Mouse (Mus musculus): ENCODE measurements around the gene Ywhae.

Ywhae gene

DNA sequence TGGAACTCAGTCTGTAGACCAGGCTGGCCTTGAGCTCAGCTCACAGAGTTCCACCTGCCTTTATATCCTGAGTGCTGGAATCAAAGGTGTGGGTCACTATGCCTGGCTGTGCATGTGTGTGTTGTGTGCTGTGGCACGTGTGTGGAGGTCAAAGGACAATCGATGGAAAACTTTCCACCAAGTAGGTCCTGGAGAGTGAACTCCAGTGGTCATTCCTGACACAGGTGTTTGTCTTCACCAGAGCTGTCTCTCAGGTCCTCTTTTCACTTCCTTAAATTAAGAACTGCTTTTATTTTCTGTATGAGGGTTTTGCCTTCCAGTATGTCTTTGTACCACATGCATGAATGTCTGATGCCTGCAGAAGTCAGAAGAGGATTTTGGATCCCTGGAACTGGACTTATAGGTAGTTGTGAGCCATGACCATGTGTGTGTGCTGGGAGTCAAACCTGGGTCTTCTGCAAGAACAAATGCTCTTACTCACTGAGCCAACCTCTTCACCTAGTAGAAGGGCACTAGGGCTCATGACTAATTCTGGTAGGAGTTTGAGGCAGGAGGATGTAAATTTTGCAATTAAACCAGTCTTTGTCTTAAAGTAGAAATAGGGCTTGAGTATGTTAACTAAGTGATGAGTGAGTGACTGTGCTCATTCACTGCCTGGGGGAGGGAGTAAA is 5.3 kb downstream of the Ywhae start:
- DNase-seq (ENCODE audit: low read depth, low spot score): no peak

DNA sequence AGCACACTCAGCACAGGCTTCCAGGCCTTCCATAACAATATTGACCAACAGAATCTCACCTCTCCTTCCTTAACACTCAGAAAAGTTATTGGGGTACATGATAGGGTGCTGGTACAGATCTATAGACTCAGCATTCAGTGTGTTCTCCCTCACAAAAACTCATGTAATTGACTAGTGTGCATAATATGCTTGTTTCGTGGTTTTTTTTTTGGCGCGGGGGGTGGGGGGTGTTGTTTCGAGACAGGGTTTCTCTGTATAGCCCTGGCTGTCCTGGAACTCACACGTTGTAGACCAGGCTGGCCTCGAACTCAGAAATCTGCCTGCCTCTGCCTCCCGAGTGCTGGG is 5.8 kb downstream of the Ywhae start:
- no peak for DNase-seq (ENCODE audit: low read depth, low spot score)

DNA sequence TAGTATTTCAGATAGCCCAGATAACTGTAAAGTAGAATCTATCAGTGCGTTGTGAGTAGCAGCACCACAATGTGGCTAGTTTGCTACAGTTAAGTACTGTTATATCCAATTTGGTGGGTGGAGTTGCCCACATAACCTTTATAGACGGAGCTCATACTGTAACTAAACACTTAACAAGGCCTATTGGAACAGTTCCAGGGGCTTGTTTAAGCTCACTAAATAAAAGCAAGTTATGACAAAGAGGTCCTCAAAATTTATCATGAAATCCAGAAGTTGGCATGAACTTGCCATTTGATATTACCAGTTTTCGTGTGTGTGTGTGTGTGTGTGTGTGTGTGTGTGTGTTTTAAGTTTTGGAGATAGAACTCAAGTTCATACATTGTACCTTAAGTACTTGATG is 7.5 kb downstream of the Ywhae start:
- DNase-seq (ENCODE audit: low read depth, low spot score): no peak

DNA sequence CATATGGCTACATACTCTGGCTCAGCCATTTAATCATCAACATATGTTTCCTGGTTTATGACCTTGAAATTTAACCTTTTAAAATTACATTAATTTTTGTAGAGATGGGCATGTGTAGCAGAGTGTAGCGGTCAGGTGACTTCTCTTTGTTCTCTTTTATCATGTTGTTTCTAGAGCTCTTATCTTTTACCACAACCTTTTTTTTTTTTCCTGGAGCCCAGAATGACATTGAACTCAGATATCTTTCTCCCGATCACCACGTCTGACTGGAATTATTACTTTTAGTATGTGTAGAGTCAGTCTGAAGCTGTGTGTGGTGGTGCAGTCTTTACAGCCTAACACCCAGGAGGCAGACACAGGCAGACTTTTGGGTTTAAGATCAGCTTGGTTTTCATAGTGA is 8.9 kb downstream of the Ywhae start:
- no peak for DNase-seq (ENCODE audit: low read depth, low spot score)

DNA sequence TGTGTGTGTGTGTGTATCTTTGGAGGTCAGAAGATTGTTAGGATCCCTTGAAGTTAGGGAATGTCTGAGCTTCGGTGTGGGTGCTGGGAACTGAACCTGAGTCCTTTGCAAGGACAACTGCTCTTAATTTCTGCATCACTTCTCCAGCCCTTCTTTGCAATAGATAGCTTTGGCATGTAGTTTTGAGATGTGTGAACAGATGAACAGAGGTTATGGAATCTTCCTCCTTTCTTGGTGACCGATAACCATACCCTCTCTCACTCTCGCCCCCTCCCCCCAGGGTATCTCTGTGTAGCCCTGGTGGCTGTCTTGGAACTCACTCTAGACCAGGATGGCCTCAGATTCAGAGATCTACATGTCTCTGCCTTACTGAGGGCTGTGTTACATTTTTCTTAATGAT is 12.1 kb downstream of the Ywhae start:
- DNase-seq (ENCODE audit: low read depth, low spot score): no peak

DNA sequence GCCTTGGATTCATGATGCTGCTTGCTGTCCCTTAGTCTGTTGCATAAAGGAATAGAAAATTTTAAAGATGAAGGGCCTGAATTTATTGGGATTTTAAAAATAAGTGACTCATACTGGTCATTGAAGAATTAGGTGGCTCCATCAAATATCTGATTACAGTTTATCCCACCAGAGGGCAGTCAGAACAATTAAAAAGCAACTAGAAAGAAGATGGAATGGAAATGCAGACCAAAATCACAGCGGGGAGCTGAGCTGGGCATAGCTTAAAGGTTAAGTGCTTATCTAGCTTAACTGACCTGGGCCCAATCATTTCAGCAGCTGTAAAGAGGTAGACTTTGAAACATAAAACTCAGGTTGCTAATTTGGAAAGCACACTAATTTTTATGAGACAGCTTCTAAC is 17.9 kb downstream of the Ywhae start:
- no peak for DNase-seq (ENCODE audit: low read depth, low spot score)

DNA sequence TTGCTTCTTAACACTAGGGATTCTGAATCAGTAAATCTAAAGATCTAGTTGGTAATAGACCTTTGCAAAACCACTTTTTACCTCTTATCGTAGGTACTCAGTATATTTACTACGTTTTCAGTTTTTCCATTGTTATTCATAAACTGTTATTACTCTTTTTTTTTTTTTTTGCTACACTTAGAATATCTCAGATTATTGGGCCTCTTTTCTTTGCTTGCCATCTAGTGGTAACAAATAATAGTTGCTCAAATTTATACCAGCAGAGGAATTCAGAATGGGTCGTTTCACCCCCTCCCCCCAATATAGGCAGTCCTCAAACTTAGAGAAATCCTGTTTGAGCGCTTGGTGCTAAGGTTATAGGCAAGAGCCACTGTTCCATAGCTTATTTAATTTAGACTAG is 18.4 kb downstream of the Ywhae start:
- DNase-seq (ENCODE audit: low read depth, low spot score): no peak

DNA sequence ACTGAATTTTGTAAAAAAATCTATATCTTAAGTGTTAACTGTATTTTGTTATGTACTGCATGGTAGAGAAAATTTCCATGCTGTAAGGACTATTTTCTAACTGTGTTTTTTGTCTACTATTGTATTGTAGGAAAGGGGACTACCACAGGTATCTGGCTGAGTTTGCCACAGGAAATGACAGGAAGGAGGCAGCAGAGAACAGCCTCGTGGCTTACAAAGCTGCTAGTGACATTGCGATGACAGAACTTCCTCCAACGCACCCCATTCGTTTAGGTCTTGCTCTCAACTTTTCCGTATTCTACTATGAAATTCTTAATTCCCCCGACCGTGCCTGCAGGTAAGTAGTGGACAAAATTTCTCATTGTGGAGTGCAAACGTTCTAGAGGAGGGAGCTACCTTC is 24.0 kb downstream of the Ywhae start:
- DNase-seq (ENCODE audit: low read depth, low spot score): no peak

DNA sequence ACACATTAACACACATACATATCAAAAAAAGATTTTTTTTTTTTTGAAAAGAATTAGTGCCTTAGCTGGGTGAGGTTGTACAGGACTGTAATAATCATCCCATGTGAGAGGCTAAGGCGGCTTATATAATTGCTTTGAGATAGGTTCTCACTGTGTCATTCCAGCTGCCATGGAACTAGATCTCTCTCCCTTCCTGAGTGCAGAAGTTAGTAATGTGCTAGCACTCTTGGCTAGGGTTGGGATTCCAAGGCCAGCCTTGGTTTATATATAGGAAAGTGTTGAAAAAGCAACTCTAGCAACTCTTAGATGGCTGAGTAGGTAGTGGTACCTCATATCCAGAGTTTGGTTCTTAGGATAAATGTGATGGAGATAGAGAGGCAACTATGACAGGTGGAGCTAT is 25.9 kb downstream of the Ywhae start:
- no peak for DNase-seq (ENCODE audit: low read depth, low spot score)

DNA sequence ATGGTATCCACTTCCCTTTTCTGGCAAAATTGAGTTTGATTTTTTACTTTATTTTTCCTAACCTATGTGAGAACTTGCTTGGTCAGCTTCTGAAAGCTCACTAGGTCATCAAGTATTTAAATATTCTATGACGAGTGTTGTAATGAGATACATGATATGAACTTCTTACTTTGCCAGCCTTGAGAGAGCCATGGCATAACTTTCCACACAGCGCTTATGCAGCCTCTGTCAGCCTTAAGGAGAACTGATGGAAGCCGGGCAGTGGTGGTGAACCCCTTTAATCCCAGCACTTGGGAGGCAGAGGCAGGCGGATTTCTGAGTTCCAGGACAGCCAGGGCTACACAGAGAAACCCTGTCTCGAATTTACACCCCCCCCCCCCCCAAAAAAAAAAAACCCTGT is 28.1 kb downstream of the Ywhae start:
- no peak for DNase-seq (ENCODE audit: low read depth, low spot score)

DNA sequence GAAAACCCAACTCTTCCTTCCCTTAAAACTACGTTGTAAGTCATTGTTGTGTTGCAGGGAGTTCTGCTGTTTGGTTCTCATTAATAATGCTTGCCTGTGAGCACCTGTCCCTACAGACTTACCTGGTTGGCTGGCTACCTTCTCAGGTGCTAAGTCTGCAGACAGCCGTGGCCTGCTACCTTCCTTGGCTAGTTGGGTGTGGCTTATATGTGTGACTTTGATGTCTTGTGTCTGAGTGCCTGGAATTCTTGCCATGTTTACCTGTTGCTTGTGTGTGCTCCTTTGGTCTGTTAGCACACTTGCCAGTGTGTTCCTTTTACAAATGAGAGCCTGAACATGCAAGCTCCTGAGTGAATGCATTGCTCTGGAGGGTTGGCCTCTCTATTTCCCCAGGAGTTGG is 30.0 kb downstream of the Ywhae start:
- no peak for DNase-seq (ENCODE audit: low read depth, low spot score)

DNA sequence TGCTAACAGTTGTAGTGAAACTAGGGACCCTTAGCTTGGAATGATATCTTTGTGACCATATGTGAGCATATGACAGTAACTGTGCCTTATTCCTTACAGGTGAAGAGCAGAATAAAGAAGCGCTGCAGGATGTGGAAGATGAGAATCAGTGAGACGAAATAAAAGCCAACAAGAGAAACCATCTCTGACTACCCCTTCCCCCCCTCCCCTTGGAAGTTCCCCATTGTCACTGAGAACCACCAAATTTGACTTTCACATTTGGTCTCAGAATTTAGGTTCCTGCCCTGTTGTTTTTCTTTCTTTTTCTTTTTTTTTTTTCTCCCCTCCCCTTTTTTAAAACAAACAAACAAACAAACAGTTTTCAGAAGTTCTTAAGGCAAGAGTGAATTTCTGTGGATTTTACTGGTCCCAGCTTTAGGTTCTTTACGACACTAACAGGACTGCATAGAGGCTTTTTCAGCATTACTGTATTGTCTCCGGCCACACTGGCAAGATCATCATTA is 31.9 kb downstream of the Ywhae start:
- DNase-seq (ENCODE audit: low read depth, low spot score): no peak

DNA sequence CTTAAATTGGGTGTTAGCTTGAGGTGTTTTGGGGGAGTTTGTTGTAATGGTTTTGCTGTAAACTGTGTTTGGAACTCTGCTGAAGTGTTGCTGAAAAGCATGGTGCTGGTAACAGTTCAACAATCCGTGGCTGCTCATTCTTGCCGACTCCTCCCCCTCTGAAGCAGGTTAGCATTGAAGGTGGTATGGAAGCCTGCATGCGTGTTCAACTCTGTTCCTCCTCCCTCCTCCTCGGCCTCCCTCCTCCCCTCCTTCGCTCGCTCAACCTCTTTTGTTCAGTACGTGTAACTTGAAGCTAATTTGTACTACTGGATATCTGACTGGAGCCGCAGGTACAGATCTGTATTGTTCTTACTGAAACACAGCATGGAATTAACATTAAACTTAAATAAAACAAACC is 32.5 kb downstream of the Ywhae start:
- no peak for DNase-seq (ENCODE audit: low read depth, low spot score)

DNA sequence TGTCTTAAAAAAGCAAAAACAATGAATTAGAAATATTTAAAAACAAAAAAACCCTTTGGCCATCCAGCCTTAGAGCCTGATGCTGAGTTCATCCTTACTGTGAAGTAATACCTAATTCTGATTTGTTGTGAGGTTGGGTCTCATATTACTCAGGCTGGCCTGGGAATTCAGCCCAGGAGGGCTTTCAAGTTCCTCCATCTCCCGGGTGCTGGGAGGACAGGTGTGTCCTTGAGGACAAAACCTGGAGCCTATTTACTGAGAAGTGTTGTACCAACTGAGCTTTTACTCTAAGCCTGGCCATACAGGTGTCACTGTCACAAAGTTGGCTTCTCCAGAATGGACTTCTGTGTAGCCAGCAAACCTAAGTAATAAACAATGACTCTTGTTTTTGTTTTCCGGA is 34.3 kb downstream of the Ywhae start:
- no peak for DNase-seq (ENCODE audit: low read depth, low spot score)

DNA sequence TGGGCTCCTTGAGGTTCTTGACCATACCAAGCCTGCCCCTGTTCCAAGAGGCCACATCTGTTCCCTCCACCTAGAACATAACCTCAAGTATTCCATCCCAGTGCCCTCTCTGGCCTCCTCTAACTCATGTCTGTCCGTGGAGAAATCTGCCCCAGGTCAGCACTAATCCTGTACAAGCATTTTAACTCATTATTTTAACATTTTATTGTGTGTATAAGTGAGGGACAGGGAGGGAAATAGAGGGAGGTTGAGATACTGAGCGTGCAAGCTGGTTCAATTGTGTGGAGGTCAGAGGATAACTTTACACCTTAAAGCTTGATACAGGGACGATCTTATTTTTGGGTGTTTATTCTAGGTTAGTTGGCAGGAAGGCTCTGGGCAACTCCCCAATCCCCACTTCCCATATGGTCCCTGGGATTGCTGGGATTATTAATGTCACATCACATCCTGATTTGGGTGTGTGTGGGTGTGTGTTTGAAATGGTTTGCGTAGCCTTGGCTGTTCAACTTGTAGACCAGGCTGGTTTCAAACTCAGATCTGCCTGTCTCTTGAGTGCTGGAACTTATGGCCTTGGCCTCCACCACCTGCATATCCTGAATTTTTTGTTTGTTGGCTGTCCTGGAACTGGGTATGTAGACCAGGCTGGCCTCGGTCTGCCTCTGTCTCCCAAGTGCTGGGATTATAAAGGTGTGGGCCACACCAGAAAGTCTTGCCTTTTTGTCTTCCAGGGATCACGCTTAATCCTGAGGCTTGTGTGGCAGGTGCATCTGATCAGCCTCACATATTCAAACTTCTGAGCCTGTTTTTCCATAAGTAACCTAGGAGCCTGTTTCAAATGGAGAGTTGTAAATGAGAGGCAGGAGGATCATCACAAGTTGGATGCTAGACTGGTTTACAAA is 35.7 kb downstream of the Ywhae start:
- DNase-seq (ENCODE audit: low read depth, low spot score): no peak

DNA sequence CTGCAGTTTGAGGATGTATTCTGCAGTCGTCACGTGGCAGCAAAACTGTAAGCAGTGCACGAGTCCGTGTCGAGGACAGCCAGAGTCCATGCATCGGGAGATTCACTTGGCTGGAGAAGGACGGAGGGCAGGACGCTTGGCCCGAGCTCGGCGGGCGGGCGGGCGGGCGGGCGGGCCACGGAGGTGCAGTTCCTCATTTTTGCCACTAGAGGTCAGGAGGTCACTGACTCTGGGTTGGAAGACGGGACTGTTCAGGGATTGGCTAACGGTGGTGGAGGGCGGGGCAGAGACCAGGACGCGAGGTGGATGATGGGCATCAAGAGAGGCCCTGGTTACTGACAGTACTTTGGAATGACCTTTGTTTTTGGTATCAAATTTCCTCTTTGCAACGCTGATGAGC is 36.5 kb downstream of the Ywhae start:
- peak; percentile 67 for DNase-seq (ENCODE audit: low read depth, low spot score)

DNA sequence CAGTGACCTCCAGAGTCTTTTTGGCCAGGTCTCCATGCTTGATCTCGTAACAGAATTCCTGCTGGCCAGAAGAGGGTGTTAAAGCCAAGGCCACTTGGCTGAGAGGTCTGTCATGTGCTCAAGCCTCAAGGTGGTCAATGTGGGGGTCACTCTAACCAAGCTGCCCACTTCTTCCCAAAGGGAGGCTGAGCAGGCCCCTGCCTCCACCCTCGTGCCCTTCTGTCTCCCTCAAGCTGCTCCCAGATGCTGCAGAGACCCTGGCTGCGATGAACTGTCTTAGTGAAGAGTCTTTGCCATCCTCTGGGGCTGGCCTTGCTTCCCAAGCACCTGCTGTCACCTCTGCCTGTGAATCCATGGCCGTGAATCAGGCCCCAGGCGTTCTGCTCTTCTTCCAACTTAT is 39.9 kb downstream of the Ywhae start:
- no peak for DNase-seq (ENCODE audit: low read depth, low spot score)

DNA sequence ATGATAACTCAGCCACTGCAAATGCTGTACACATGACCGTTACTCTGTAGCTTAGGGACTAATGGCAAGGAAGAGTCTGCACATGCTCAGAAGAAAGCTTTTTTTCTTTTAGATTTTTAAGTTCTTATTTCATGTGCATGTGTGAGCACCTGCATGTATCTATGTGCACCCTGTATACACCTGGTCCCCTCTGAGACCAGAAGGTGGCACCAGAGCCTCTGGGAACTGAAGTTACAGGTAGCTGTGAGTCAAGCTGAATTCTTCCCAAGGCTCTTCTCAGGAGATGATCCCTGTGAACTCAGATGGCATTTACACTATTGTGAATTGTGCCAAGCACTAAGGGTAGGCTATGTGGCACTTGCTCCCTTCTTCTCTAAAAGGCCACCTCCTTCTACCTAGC is 43.2 kb downstream of the Ywhae start:
- no peak for DNase-seq (ENCODE audit: low read depth, low spot score)

DNA sequence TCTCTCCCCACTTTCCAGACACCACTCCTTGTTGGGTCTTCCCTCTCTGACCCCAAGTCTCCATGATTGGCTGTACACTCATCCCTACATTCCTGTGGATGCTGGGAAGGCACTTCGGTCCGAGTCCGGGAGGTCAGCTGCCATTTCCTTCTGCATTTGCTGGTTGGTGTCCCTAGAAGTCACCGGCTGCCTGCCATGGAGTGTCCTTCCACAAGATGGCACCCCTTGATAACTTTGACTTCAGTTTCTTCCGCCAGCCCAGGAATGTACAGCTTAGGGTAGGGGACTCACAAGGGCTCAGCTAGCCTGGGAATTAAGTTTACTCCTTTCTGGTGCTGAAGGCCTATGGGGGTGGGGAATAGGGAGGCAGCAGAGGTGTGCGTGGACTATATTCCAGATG is 49.2 kb downstream of the Ywhae start:
- DNase-seq (ENCODE audit: low read depth, low spot score): peak; percentile 60

DNA sequence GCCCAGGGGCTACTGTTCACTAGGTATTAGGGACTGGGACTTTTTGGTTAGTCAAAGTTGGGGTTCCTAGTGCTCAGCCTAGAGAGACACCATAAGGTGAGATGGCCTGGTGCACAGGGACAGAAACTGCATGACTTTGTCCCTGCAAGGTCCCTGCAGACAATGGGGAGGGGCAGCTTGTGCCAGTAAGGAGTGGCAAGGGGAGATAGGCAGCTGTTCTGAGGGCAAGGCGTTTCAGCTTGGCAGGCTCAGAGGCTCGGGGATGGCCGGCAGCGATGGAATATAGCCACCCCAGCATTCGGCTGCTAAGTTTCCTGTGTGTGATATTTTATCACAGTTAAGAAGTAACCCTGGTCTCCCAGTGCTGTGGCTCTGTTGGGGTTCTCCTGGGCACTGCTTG is 51.1 kb downstream of the Ywhae start:
- DNase-seq (ENCODE audit: low read depth, low spot score): no peak

DNA sequence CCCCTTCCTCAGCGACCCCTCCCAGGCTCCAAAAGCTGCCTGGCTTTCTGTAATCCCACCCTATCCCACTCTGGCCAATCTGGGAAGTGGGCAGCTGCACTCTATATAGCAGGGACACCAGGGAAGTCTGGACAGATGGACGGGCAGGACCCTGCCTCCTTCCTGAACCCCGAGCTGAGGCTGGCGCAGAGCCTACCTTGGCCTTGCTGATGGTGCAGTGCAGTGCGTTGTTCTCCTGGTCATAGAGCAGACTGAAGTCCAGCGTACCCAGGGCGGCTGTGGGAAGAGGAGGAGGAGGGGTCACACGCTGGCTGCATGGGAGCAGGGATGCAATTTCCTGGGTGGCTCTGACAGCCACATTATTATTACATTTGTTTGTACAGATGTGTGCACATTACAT is 53.2 kb downstream of the Ywhae start:
- DNase-seq (ENCODE audit: low read depth, low spot score): no peak

DNA sequence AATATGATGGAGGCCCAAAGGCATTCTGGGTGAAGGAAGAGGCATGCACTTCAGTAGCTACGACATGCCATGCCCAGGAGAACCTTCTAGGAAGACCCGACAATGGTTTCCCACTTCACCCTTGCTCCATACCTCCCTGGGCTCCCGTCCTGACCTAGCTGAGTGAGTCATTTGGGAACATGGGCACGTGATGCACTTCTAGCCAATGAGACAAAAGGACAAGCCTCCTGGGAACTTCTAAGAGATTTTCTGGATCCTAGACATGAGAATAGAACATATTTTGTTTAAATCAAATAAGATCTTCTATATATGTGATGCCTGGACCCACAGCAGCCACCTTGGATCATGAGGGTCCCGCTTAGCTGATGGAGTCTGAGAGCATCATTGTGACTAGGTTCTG is 59.9 kb downstream of the Ywhae start:
- DNase-seq (ENCODE audit: low read depth, low spot score): no peak

DNA sequence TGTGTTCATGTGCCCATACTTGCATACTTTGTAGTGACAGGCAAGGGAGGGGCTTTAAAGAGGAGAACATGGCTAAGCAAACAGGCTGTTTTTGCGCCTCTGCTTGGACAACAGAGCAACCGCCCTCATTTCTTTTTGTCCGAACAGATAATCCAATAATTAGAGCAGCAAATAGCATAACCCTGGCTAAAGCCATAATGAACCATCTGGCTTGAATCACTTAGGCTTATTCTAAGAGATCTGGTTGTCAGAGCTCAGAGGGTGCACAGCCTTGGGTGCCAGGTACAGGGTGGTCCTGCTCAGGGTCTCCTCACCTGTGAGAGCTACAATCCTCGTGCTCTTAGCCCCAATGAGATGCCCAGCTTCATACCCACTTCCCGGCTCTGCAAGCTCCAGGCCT is 60.7 kb downstream of the Ywhae start:
- peak; percentile 71 for DNase-seq (ENCODE audit: low read depth, low spot score)

Data from retina, adult 2 months (tissue).